Mouse (Mus musculus) midbrain, embryonic 16.5 days (tissue): ENCODE measurements at regions not wholly inside any gene's neighbourhood (a gene's known extent, or its start where the extent isn't known, plus 50 kb on each side); places are given as distances from the start of the nearest gene placed in this dataset.

ENCODE experiments used
- ATAC-seq: fragments of 200-750 bp; cut with Nextera tagmentation; 2 replicates; pipeline ENCODE4 v1.8.0; 2017; ENCODE audit warnings: moderate TSS enrichment
- H3K27ac ChIP-seq: fragments of 300-500 bp; sonication (generic); 2 replicates; pipeline ENCODE4 v1.5.1; 2014; ENCODE audit warnings: mild to moderate bottlenecking, low read length, mixed read lengths
- H3K27me3 ChIP-seq: fragments of 300-500 bp; sonication (generic); 2 replicates; pipeline ENCODE4 v1.6.1; 2014; ENCODE audit warnings: low read depth, low read length, mixed read lengths; ENCODE audit not compliant: control insufficient read depth, insufficient read depth
- H3K36me3 ChIP-seq: fragments of 300-500 bp; sonication (generic); 2 replicates; pipeline ENCODE4 v1.6.1; 2014; ENCODE audit warnings: mild to moderate bottlenecking, low read length, moderate library complexity, mixed read lengths; ENCODE audit not compliant: control insufficient read depth, insufficient read depth
- H3K4me1 ChIP-seq: fragments of 300-500 bp; sonication (generic); 2 replicates; pipeline ENCODE4 v1.6.1; 2014; ENCODE audit warnings: mild to moderate bottlenecking, low read length, mixed read lengths; ENCODE audit not compliant: control insufficient read depth, insufficient read depth
- H3K4me2 ChIP-seq: fragments of 300-500 bp; sonication (generic); 2 replicates; pipeline ENCODE4 v1.6.1; 2014; ENCODE audit warnings: mild to moderate bottlenecking, low read length, mixed read lengths
- H3K4me3 ChIP-seq: fragments of 300-500 bp; sonication (generic); 2 replicates; pipeline ENCODE4 v1.5.1; 2014; ENCODE audit warnings: low read depth, mild to moderate bottlenecking, low read length, moderate library complexity, mixed read lengths
- H3K9ac ChIP-seq: fragments of 300-500 bp; sonication (generic); 2 replicates; pipeline ENCODE4 v1.6.1; 2014; ENCODE audit warnings: low read depth, low read length, mixed read lengths
- H3K9me3 ChIP-seq: fragments of 300-500 bp; sonication (generic); replicated peaks from 2 replicates; pipeline ENCODE4 v1.6.1; 2014; ENCODE audit warnings: mild to moderate bottlenecking, low read length, mixed read lengths; ENCODE audit not compliant: control insufficient read depth, poor library complexity, severe bottlenecking
- WGBS: fragments of 180-500 bp; shearing (Covaris S2); extraction: QIAGEN DNeasy Blood & Tissue Kit; methylation state at CpG from one replicate; pipeline ENCODE4 v1.1.7; 2014; 5-methylcytosine and 5-hydroxymethylcytosine counted together

GRCm38 (mm10) chr13:29044655-29045054 is 91.1 kb upstream of the Sox4 start:
- WGBS: 71% methylated on average over 4 of the region's 4 CpGs
- Histone ChIP-seq H3K4me2 (no peak overlapping the region), H3K9ac (no peak overlapping the region), H3K27me3 (no peaks in the 10 kb centered on the region), H3K27ac (no peak overlapping the region), H3K4me1 (peaks cover 8% of the 10 kb centered on the region; the same call in 1 of the 2 replicates), H3K9me3 (no peaks in the 10 kb centered on the region), H3K4me3 (no peak overlapping the region), H3K36me3 (no peaks in the 10 kb centered on the region)
- no peak for ATAC-seq

GRCm38 (mm10) chr13:29040331-29040730 is 86.8 kb upstream of the Sox4 start:
- WGBS: 90% methylated on average over 5 of the region's 5 CpGs
- Histone ChIP-seq H3K4me1 (no peaks in the 10 kb centered on the region), H3K27ac (no peak overlapping the region), H3K4me2 (no peak overlapping the region), H3K9me3 (no peaks in the 10 kb centered on the region), H3K9ac (no peak overlapping the region), H3K27me3 (no peaks in the 10 kb centered on the region), H3K4me3 (no peak overlapping the region), H3K36me3 (no peaks in the 10 kb centered on the region)
- no peak for ATAC-seq

GRCm38 (mm10) chr13:29034904-29035303 is 81.4 kb upstream of the Sox4 start:
- peak; percentile 50; the same call in 1 of the 2 replicates for ATAC-seq
- Histone ChIP-seq H3K4me3 (no peak overlapping the region), H3K27me3 (no peaks in the 10 kb centered on the region), H3K36me3 (no peaks in the 10 kb centered on the region), H3K9me3 (no peaks in the 10 kb centered on the region), H3K4me1 (peaks cover 8% of the 10 kb centered on the region; the same call in 1 of the 2 replicates), H3K4me2 (no peak overlapping the region), H3K27ac (no peak overlapping the region), H3K9ac (no peak overlapping the region)
- 4% methylated on average over 4 of the region's 4 CpGs for WGBS

GRCm38 (mm10) chr13:29034444-29034843 is 80.9 kb upstream of the Sox4 start:
- Histone ChIP-seq H3K4me3 (no peak overlapping the region), H3K4me1 (peaks cover 8% of the 10 kb centered on the region; the same call in 1 of the 2 replicates), H3K4me2 (no peak overlapping the region), H3K36me3 (no peaks in the 10 kb centered on the region), H3K27me3 (no peaks in the 10 kb centered on the region), H3K9ac (no peak overlapping the region), H3K27ac (no peak overlapping the region), H3K9me3 (no peaks in the 10 kb centered on the region)
- 32% methylated on average over 8 of the region's 8 CpGs for WGBS
- peak; percentile 63 for ATAC-seq

- no peaks in the 10 kb centered on the region for H3K36me3 ChIP-seq
- H3K4me3 ChIP-seq: no peak overlapping the region
- H3K9ac ChIP-seq: no peak overlapping the region
- H3K9me3 ChIP-seq: no peaks in the 10 kb centered on the region
- no peak overlapping the region for H3K4me2 ChIP-seq
- no peak for ATAC-seq
- 94% methylated on average over 10 of the region's 10 CpGs for WGBS
- no peaks in the 10 kb centered on the region for H3K27me3 ChIP-seq
- H3K27ac ChIP-seq: no peak overlapping the region
- no peaks in the 10 kb centered on the region for H3K4me1 ChIP-seq
Measured at GRCm38 (mm10) chr13:29027146-29027545, 73.6 kb upstream of the Sox4 start.

GRCm38 (mm10) chr13:29023486-29023885 is 70.0 kb upstream of the Sox4 start:
- Histone ChIP-seq H3K27ac (no peak overlapping the region), H3K27me3 (no peaks in the 10 kb centered on the region), H3K4me2 (no peak overlapping the region), H3K4me3 (no peak overlapping the region), H3K9me3 (no peaks in the 10 kb centered on the region), H3K9ac (no peak overlapping the region), H3K4me1 (peaks cover 4% of the 10 kb centered on the region; the same call in 1 of the 2 replicates), H3K36me3 (no peaks in the 10 kb centered on the region)
- ATAC-seq: no peak
- 91% methylated on average over 1 of the region's 1 CpGs for WGBS

GRCm38 (mm10) chr13:29019839-29020238 is 66.3 kb upstream of the Sox4 start:
- Histone ChIP-seq H3K27me3 (no peaks in the 10 kb centered on the region), H3K4me1 (peaks cover 13% of the 10 kb centered on the region), H3K9ac (no peak overlapping the region), H3K9me3 (no peaks in the 10 kb centered on the region), H3K27ac (no peak overlapping the region), H3K36me3 (no peaks in the 10 kb centered on the region), H3K4me3 (no peak overlapping the region), H3K4me2 (no peak overlapping the region)
- 98% methylated on average over 3 of the region's 3 CpGs for WGBS
- no peak for ATAC-seq

- Histone ChIP-seq H3K9ac (peak overlapping the region; percentile 61), H3K36me3 (no peaks in the 10 kb centered on the region), H3K4me1 (peaks cover 22% of the 10 kb centered on the region), H3K27ac (peak overlapping the region; percentile 87), H3K4me3 (peak overlapping the region; percentile 40), H3K4me2 (peak overlapping the region; percentile 54), H3K9me3 (no peaks in the 10 kb centered on the region), H3K27me3 (no peaks in the 10 kb centered on the region)
- peak; percentile 81 for ATAC-seq
- WGBS: 40% methylated on average over 25 of the region's 25 CpGs
Measured at GRCm38 (mm10) chr13:29016145-29016651, 62.7 kb upstream of the Sox4 start.

- peak overlapping the region; percentile 54 for H3K4me2 ChIP-seq
- no peaks in the 10 kb centered on the region for H3K36me3 ChIP-seq
- no peaks in the 10 kb centered on the region for H3K9me3 ChIP-seq
- H3K27me3 ChIP-seq: no peaks in the 10 kb centered on the region
- peaks cover 22% of the 10 kb centered on the region for H3K4me1 ChIP-seq
- H3K4me3 ChIP-seq: peak overlapping the region; percentile 40
- 7% methylated on average over 9 of the region's 9 CpGs for WGBS
- H3K9ac ChIP-seq: peak overlapping the region; percentile 61
- peak; percentile 74 for ATAC-seq
- H3K27ac ChIP-seq: peak overlapping the region; percentile 87
Measured at GRCm38 (mm10) chr13:29015605-29015994, 62.1 kb upstream of the Sox4 start.
